Mouse (Mus musculus) forebrain, embryonic 15.5 days (tissue): ENCODE measurements at regions not wholly inside any gene's neighbourhood (a gene's known extent, or its start where the extent isn't known, plus 50 kb on each side); places are given as distances from the start of the nearest gene placed in this dataset.

ENCODE experiments used
- ATAC-seq: fragments of 200-750 bp; cut with Nextera tagmentation; replicated peaks from 2 replicates; pipeline ENCODE4 v1.8.0; 2017; ENCODE audit warnings: mild to moderate bottlenecking, moderate TSS enrichment, moderate library complexity
- H3K27ac ChIP-seq: fragments of 300-500 bp; sonication (generic); replicated peaks from 2 replicates; pipeline ENCODE4 v1.5.1; 2015; ENCODE audit warnings: mild to moderate bottlenecking, inconsistent platforms
- H3K27me3 ChIP-seq: fragments of 300-500 bp; sonication (generic); 2 replicates; pipeline ENCODE4 v1.6.1; 2015; ENCODE audit warnings: inconsistent platforms
- H3K36me3 ChIP-seq: fragments of 300-500 bp; sonication (generic); 2 replicates; pipeline ENCODE4 v1.6.1; 2015; ENCODE audit warnings: mild to moderate bottlenecking, inconsistent platforms
- H3K4me1 ChIP-seq: fragments of 300-500 bp; sonication (generic); 2 replicates; pipeline ENCODE4 v1.6.1; 2015; ENCODE audit warnings: inconsistent platforms
- H3K4me2 ChIP-seq: fragments of 300-500 bp; sonication (generic); replicated peaks from 2 replicates; pipeline ENCODE4 v1.6.1; 2015; ENCODE audit warnings: mild to moderate bottlenecking, inconsistent platforms
- H3K4me3 ChIP-seq: fragments of 300-500 bp; sonication (generic); 2 replicates; pipeline ENCODE4 v1.5.1; 2015; ENCODE audit warnings: mild to moderate bottlenecking, inconsistent platforms
- H3K9ac ChIP-seq: fragments of 300-500 bp; sonication (generic); replicated peaks from 2 replicates; pipeline ENCODE4 v1.6.1; 2015; ENCODE audit warnings: mild to moderate bottlenecking, inconsistent platforms
- H3K9me3 ChIP-seq: fragments of 300-500 bp; sonication (generic); 2 replicates; pipeline ENCODE4 v1.6.1; 2016; ENCODE audit warnings: inconsistent platforms
- WGBS: fragments of 180-500 bp; shearing (Covaris S2); methylation state at CpG from one replicate; pipeline ENCODE4 v1.1.7; 2015; ENCODE audit warnings: mixed read lengths; 5-methylcytosine and 5-hydroxymethylcytosine counted together

GRCm38 (mm10) chr17:50388715-50389710 is 95.6 kb upstream of the Dazl start:
- Histone ChIP-seq H3K4me3 (no peak overlapping the region), H3K4me2 (no peak overlapping the region), H3K27ac (no peak overlapping the region), H3K4me1 (no peaks in the 10 kb centered on the region), H3K9ac (no peak overlapping the region), H3K36me3 (no peaks in the 10 kb centered on the region), H3K27me3 (no peaks in the 10 kb centered on the region), H3K9me3 (no peaks in the 10 kb centered on the region)
- 82% methylated on average over 12 of the region's 12 CpGs for WGBS
- no peak for ATAC-seq

GRCm38 (mm10) chr17:50390151-50390550 is 96.7 kb upstream of the Dazl start:
- 86% methylated on average over 1 of the region's 1 CpGs for WGBS
- Histone ChIP-seq H3K27ac (no peak overlapping the region), H3K4me1 (no peaks in the 10 kb centered on the region), H3K4me2 (no peak overlapping the region), H3K9ac (no peak overlapping the region), H3K36me3 (no peaks in the 10 kb centered on the region), H3K9me3 (no peaks in the 10 kb centered on the region), H3K27me3 (no peaks in the 10 kb centered on the region), H3K4me3 (no peak overlapping the region)
- ATAC-seq: no peak

GRCm38 (mm10) chr17:50391207-50391606 is 97.8 kb upstream of the Dazl start:
- WGBS: 85% methylated on average over 4 of the region's 4 CpGs
- H3K36me3 ChIP-seq: no peaks in the 10 kb centered on the region
- no peak overlapping the region for H3K4me3 ChIP-seq
- H3K4me2 ChIP-seq: no peak overlapping the region
- no peaks in the 10 kb centered on the region for H3K4me1 ChIP-seq
- no peak for ATAC-seq
- H3K27ac ChIP-seq: no peak overlapping the region
- H3K9me3 ChIP-seq: no peaks in the 10 kb centered on the region
- no peaks in the 10 kb centered on the region for H3K27me3 ChIP-seq
- no peak overlapping the region for H3K9ac ChIP-seq

- no peak overlapping the region for H3K4me2 ChIP-seq
- no peaks in the 10 kb centered on the region for H3K36me3 ChIP-seq
- no peaks in the 10 kb centered on the region for H3K4me1 ChIP-seq
- no peak overlapping the region for H3K9ac ChIP-seq
- H3K9me3 ChIP-seq: no peaks in the 10 kb centered on the region
- H3K27ac ChIP-seq: no peak overlapping the region
- ATAC-seq: no peak
- WGBS: 91% methylated on average over 11 of the region's 11 CpGs
- H3K4me3 ChIP-seq: no peak overlapping the region
- H3K27me3 ChIP-seq: no peaks in the 10 kb centered on the region
These were observed 98.6 kb upstream of the Dazl start for GRCm38 (mm10) chr17:50391996-50392395.

- Histone ChIP-seq H3K9me3 (no peaks in the 10 kb centered on the region), H3K27ac (no peak overlapping the region), H3K9ac (no peak overlapping the region), H3K4me2 (no peak overlapping the region), H3K4me1 (no peaks in the 10 kb centered on the region), H3K36me3 (no peaks in the 10 kb centered on the region), H3K4me3 (no peak overlapping the region), H3K27me3 (no peaks in the 10 kb centered on the region)
- no peak for ATAC-seq
- 93% methylated on average over 6 of the region's 6 CpGs for WGBS
These were observed 99.0 kb upstream of the Dazl start for GRCm38 (mm10) chr17:50392428-50392827.

GRCm38 (mm10) chr17:50392966-50393365 is 99.5 kb upstream of the Dazl start:
- Histone ChIP-seq H3K9ac (no peak overlapping the region), H3K9me3 (no peaks in the 10 kb centered on the region), H3K27me3 (no peaks in the 10 kb centered on the region), H3K4me2 (no peak overlapping the region), H3K36me3 (no peaks in the 10 kb centered on the region), H3K4me1 (no peaks in the 10 kb centered on the region), H3K27ac (no peak overlapping the region), H3K4me3 (no peak overlapping the region)
- 80% methylated on average over 2 of the region's 2 CpGs for WGBS
- ATAC-seq: no peak

- H3K4me2 ChIP-seq: no peak overlapping the region
- no peaks in the 10 kb centered on the region for H3K4me1 ChIP-seq
- no peaks in the 10 kb centered on the region for H3K9me3 ChIP-seq
- WGBS: 59% methylated on average over 3 of the region's 3 CpGs
- H3K27ac ChIP-seq: no peak overlapping the region
- no peaks in the 10 kb centered on the region for H3K36me3 ChIP-seq
- no peak overlapping the region for H3K4me3 ChIP-seq
- ATAC-seq: no peak
- no peak overlapping the region for H3K9ac ChIP-seq
- no peaks in the 10 kb centered on the region for H3K27me3 ChIP-seq
These were observed 100.3 kb upstream of the Dazl start for GRCm38 (mm10) chr17:50393698-50394097.

GRCm38 (mm10) chr17:50394801-50395200 is 101.4 kb upstream of the Dazl start:
- Histone ChIP-seq H3K4me1 (no peaks in the 10 kb centered on the region), H3K27me3 (no peaks in the 10 kb centered on the region), H3K36me3 (no peaks in the 10 kb centered on the region), H3K4me2 (no peak overlapping the region), H3K9me3 (no peaks in the 10 kb centered on the region), H3K9ac (no peak overlapping the region), H3K27ac (no peak overlapping the region), H3K4me3 (no peak overlapping the region)
- WGBS: 81% methylated on average over 1 of the region's 1 CpGs
- no peak for ATAC-seq

- Histone ChIP-seq H3K4me1 (no peaks in the 10 kb centered on the region), H3K9ac (no peak overlapping the region), H3K4me2 (no peak overlapping the region), H3K4me3 (no peak overlapping the region), H3K27ac (no peak overlapping the region), H3K36me3 (no peaks in the 10 kb centered on the region), H3K9me3 (no peaks in the 10 kb centered on the region), H3K27me3 (no peaks in the 10 kb centered on the region)
- whole genome bisulfite sequencing: 97% methylated on average over 11 of the region's 11 CpGs
- no peak for ATAC-seq
These were observed 102.2 kb upstream of the Dazl start for GRCm38 (mm10) chr17:50395669-50396068.

- Histone ChIP-seq H3K36me3 (no peaks in the 10 kb centered on the region), H3K27me3 (no peaks in the 10 kb centered on the region), H3K9me3 (no peaks in the 10 kb centered on the region), H3K27ac (no peak overlapping the region), H3K4me1 (no peaks in the 10 kb centered on the region), H3K9ac (no peak overlapping the region), H3K4me2 (no peak overlapping the region), H3K4me3 (no peak overlapping the region)
- ATAC-seq: no peak
- 74% methylated on average over 4 of the region's 4 CpGs for WGBS
These were observed 103.9 kb upstream of the Dazl start for GRCm38 (mm10) chr17:50397324-50397723.

- Histone ChIP-seq H3K9me3 (no peaks in the 10 kb centered on the region), H3K27me3 (no peaks in the 10 kb centered on the region), H3K27ac (peak overlapping the region; percentile 55), H3K4me1 (peaks cover 12% of the 10 kb centered on the region; the same call in 1 of the 2 replicates), H3K9ac (no peak overlapping the region), H3K4me2 (no peak overlapping the region), H3K4me3 (no peak overlapping the region), H3K36me3 (no peaks in the 10 kb centered on the region)
- ATAC-seq: peak; percentile 84
- WGBS: 40% methylated on average over 11 of the region's 11 CpGs
These were observed 101.8 kb upstream of the Plcl2 start for GRCm38 (mm10) chr17:50407249-50407990.

- peaks cover 12% of the 10 kb centered on the region; the same call in 1 of the 2 replicates for H3K4me1 ChIP-seq
- no peaks in the 10 kb centered on the region for H3K36me3 ChIP-seq
- ATAC-seq: no peak
- WGBS: 84% methylated on average over 10 of the region's 10 CpGs
- no peak overlapping the region for H3K4me3 ChIP-seq
- no peaks in the 10 kb centered on the region for H3K9me3 ChIP-seq
- H3K27ac ChIP-seq: no peak overlapping the region
- H3K9ac ChIP-seq: no peak overlapping the region
- no peaks in the 10 kb centered on the region for H3K27me3 ChIP-seq
- H3K4me2 ChIP-seq: no peak overlapping the region
These were observed 100.6 kb upstream of the Plcl2 start for GRCm38 (mm10) chr17:50408581-50408980.
